Mouse (Mus musculus) thymus, postnatal 14 days (tissue): Measurements from ENCODE around the gene Kif3b.
A peak's percentile ranks its signal among the peaks of the same experiment; 100 is the strongest.
"Not testable (repeated sequence)": the region's sequence is repeated elsewhere in the genome, so short reads cannot be mapped to it uniquely, and the experiment has no call there.

Experiments
- DNase-seq: peaks from one replicate; pipeline ENCODE4 v3.0.0; 2021

Kif3b gene

DNA sequence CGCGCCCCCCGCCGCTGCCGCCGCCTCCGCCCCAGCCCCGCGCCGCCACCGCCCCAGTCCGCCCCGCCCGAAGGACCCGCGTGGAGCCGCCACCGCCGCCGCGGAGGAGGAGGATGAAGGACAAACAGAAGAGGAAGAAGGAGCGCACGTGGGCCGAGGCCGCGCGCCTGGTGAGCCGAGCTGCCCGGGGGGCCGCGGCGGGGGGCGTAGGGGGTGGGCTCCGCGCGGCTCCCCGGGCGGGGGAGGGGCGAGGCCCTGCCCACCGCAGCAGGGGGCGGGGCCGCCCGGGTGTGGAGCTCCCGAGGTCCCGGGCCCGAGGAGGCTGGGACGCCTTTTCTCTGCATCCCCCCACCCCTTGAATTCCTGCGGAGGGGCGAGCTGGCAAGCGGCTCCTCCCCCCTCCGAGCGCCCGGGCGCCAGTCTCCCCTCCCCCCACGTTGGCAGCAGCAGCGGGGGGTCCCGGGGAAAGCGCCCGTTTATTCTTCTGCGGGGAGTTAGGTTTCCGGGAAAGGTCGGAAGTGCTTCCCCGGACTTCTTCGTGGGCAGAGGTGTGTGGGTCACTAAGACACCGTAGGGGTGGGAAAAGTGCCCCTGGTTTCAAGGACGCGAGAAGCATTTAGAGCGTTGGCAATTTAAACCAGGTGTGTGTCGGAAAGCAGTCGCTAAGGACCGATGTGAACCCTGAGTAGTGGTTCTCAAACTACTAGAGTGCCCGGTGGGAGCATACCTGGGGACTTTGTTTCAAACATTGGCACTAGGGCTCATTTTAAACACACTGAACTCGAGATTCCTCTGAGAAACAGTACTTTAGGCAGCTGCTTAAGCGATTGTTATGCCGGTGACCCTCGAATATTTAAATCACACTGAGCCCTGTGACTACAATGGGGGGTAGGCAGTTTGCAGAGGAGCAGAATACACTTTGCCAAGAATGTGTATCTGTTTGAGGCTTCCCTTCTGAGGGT is 55.3 kb downstream of the Kif3b start:
- peak; percentile 80 for DNase-seq

- DNase-seq = no peak
Observed at GRCm38 (mm10) chr2:153347183-153347781, 56.1 kb downstream of the Kif3b start.

GRCm38 (mm10) chr2:153348100-153348831 is 57.1 kb downstream of the Kif3b start:
- no peak for DNase-seq

DNA sequence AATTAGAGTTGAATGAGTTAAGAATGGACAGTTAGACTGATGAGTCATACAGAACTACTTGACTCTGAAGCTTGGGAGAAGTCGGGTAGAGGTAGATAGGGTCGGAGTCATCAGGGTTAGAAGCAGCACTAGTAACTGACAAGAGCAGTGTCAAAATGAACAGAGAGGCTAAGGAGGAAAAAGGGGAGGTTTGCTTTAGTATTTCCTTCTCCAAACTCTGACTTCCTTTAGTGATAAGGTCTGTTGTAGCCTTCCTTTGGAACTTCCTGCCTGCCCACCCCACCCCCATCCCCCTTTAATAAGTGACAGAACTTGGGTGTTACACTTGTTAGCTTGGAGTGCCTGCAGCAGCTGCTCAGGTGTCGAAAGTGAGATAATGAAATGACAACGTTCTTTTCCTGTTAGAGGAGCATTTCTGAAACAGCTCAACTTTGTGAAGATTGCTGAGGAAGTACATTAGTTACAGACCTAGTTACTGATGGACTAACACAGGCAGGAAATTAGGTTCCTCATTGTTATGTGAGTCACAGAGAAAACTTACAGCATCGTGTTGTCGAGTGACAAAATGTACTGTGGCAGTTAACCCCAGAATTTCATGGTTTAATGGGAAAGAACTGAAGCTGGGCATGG is 59.5 kb downstream of the Kif3b start:
- DNase-seq = no peak

DNA sequence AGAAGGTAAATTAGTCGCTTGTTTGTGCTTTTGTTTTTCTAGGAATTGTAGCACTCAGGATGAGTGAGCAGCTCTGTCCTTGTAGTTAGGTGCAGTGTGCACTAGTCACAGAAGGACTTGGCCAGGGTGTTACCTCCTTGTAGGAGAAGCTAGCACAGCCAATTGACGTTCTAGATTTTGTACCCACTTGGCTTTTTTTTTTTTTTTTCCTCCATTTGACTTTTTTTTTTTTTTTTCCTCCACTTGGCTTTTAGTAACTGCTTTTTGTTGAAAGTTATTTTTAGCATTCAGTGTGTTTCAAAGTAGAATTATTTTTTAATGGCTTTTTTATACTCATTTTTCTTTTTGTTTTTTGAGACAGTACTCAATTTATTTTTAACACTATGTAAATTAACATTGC is 63.4 kb downstream of the Kif3b start:
- no peak for DNase-seq

DNA sequence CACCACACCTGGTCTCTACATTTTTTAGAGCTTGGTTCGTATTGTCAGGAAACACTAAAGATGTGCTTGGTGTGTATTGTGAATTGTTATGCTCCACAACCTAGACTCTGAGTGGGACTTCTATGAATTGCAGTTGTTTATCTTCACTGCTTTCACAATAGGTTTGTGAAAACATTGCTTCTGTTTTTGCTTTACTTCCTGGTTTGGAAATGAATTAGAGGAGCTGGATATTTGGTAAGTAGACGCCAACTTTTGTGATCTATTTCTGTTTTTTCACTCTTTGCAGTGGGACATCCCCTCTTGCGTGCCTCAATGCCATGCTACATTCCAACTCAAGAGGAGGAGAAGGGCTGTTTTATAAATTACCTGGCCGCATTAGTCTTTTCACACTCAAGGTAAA is 65.6 kb downstream of the Kif3b start:
- DNase-seq = no peak

DNA sequence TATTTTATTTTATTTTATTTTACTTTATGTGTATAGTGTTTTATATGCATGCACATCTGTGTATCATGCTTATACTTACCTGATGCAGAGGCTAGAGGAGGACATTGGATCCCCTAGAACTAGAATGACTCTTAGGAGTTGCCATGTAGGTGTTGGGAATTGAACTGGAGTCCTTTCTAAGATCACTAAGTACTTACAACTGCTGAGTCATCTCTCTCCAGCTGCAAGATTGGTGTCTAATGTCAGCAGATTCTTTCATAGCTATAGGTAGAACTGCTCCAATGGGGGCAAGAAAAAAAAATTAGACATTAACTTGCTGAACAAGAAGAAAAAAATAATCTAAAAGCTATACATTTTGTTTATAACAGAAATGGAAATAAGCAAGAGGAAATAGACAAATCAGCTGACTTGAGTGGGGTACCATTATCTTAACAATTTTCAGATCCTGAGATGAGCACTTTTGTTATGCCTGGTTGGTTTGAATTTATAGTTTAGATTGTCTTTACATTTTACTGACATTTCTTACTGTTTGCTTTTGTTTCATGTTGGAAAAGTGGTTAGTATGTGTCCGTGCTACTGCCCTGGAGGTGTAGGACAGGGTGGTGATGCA is 70.0 kb downstream of the Kif3b start:
- no peak for DNase-seq

- not testable (repeated sequence) for DNase-seq
Observed at GRCm38 (mm10) chr2:153364531-153364930, 73.3 kb downstream of the Kif3b start.

- no peak for DNase-seq
Observed at GRCm38 (mm10) chr2:153370871-153371270, 79.7 kb downstream of the Kif3b start.

- DNase-seq = no peak
Observed at GRCm38 (mm10) chr2:153375380-153375779, 84.2 kb downstream of the Kif3b start.

GRCm38 (mm10) chr2:153380479-153380878 is 89.3 kb downstream of the Kif3b start:
- DNase-seq = no peak
